Mouse (Mus musculus) naive thymus-derived CD4-positive, alpha-beta T cell, adult 2 months (primary cell): ENCODE results near the gene Shank2.

Experiments used
- DNase-seq: peaks from one replicate; pipeline ENCODE4 v3.0.0-alpha.2; 2011; ENCODE audit warnings: low read depth

Shank2 gene

GRCm38 (mm10) chr7:144030796-144031195 is 29.1 kb downstream of the Shank2 start:
- no peak for DNase-seq

- no peak for DNase-seq
Observed at GRCm38 (mm10) chr7:144031611-144032010, 29.9 kb downstream of the Shank2 start.

- no peak for DNase-seq
Observed at GRCm38 (mm10) chr7:144037541-144037940, 35.8 kb downstream of the Shank2 start.

- DNase-seq = no peak
Observed at GRCm38 (mm10) chr7:144037966-144038669, 36.4 kb downstream of the Shank2 start.

GRCm38 (mm10) chr7:144038741-144039140 is 37.0 kb downstream of the Shank2 start:
- no peak for DNase-seq

GRCm38 (mm10) chr7:144040328-144040727 is 38.6 kb downstream of the Shank2 start:
- DNase-seq = no peak

GRCm38 (mm10) chr7:144052076-144052475 is 50.3 kb downstream of the Shank2 start:
- DNase-seq = no peak

- DNase-seq = no peak
Observed at GRCm38 (mm10) chr7:144055188-144055587, 53.5 kb downstream of the Shank2 start.

- no peak for DNase-seq
Observed at GRCm38 (mm10) chr7:144055702-144056531, 54.2 kb downstream of the Shank2 start.

GRCm38 (mm10) chr7:144070162-144070949 is 68.6 kb downstream of the Shank2 start:
- DNase-seq = no peak

- DNase-seq = peak; percentile 13
Observed at GRCm38 (mm10) chr7:144072219-144072618, 70.5 kb downstream of the Shank2 start.

GRCm38 (mm10) chr7:144072856-144073255 is 71.1 kb downstream of the Shank2 start:
- DNase-seq = no peak

- DNase-seq = peak; percentile 37
Observed at GRCm38 (mm10) chr7:144074718-144075117, 73.0 kb downstream of the Shank2 start.

- peak; percentile 39 for DNase-seq
Observed at GRCm38 (mm10) chr7:144078661-144079060, 76.9 kb downstream of the Shank2 start.

GRCm38 (mm10) chr7:144079861-144080260 is 78.1 kb downstream of the Shank2 start:
- no peak for DNase-seq

- DNase-seq = no peak
Observed at GRCm38 (mm10) chr7:144081448-144081847, 79.7 kb downstream of the Shank2 start.

- DNase-seq = no peak
Observed at GRCm38 (mm10) chr7:144081963-144082362, 80.2 kb downstream of the Shank2 start.

GRCm38 (mm10) chr7:144087277-144087676 is 85.5 kb downstream of the Shank2 start:
- DNase-seq = no peak

- DNase-seq = no peak
Observed at GRCm38 (mm10) chr7:144094132-144094531, 92.4 kb downstream of the Shank2 start.

GRCm38 (mm10) chr7:144097314-144097713 is 95.6 kb downstream of the Shank2 start:
- no peak for DNase-seq

- no peak for DNase-seq
Observed at GRCm38 (mm10) chr7:144102222-144102980, 100.7 kb downstream of the Shank2 start.

- DNase-seq = no peak
Observed at GRCm38 (mm10) chr7:144105952-144106351, 104.2 kb downstream of the Shank2 start.
